Mouse (Mus musculus): ENCODE results near the gene Manbal. TPM values are rescaled to one million over a fixed set of nuclear protein-coding genes. Genes with fewer than 3 reads are reported as not detected.

The Manbal gene
- polyA plus RNA-seq, 1 experiment from 2014 or later = 47.8 TPM

DNA sequence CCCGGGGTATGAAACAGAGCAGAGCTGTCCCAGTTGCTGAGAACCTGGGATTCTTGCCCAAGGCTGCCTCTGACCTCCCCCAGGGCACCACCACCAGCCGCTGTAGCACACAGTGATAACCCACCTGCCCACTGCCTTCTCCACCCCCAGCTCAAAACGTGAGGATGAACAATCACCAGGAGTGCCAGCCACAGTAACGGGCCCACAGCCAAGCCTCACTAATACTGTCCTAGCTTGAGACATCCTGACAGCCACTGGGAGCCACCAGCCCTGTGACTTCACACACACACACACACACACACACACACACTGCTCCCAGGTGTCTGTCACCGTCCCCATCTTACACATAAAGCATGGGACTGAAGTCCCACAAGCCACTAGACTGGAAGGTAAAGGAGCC lies 28.0 kb downstream of the Manbal start:
- DNase-seq (no peak), ATAC-seq (ENCODE audit: low FRiP score, low TSS enrichment) (no peak)
- H3K4me2 ChIP-seq (ENCODE audit: low read length) = no peak overlapping the region
- no peak overlapping the region for H3K4me3 ChIP-seq (replicated peaks; ENCODE audit: low read depth, low read length)
- H3K27ac ChIP-seq (replicated peaks; ENCODE audit: low read depth, low read length) = 0 out of 2 replicates have a peak overlapping the region, but pooled peaks have one; percentile 3
- no peaks in the 10 kb centered on the region for H3K4me1 ChIP-seq (ENCODE audit: control insufficient read depth, insufficient read depth, low read length)
- no peak overlapping the region for H3K9ac ChIP-seq (replicated peaks; ENCODE audit: low read length)
- H3K9me3 ChIP-seq (ENCODE audit: control insufficient read depth, low read length) = peaks cover 3% of the 10 kb centered on the region; the same call in 1 of the 2 replicates
- WGBS = 65% methylated on average over 5 of the region's 5 CpGs
- peaks cover 37% of the 10 kb centered on the region for H3K36me3 ChIP-seq (ENCODE audit: control insufficient read depth, insufficient read depth, low read length)
- no peaks in the 10 kb centered on the region for H3K27me3 ChIP-seq (ENCODE audit: control insufficient read depth, insufficient read depth, low read length)

DNA sequence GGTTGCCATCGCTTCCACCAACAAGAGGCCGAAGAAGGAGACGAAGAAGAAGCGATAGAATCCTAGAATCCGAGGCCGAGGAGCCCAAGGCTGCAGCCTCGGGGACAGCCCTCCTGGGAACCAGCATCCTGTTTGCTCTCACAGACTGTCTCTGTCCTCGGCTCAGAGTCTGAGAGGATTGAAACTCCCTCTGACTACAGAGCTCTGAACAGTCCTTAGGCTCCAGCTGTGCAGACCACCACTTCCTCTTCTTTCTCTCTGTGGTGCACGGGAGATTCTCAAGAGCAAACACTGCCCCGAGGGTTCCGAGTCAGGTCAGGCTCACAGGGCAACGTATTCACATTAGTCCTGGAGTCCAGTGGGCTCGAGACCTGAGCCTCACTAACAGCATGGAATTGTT lies 28.6 kb downstream of the Manbal start:
- WGBS = 61% methylated on average over 13 of the region's 13 CpGs
- no peak overlapping the region for H3K9ac ChIP-seq (replicated peaks; ENCODE audit: low read length)
- H3K4me3 ChIP-seq (replicated peaks; ENCODE audit: low read depth, low read length) = no peak overlapping the region
- no peaks in the 10 kb centered on the region for H3K4me1 ChIP-seq (ENCODE audit: control insufficient read depth, insufficient read depth, low read length)
- ATAC-seq (ENCODE audit: low FRiP score, low TSS enrichment) (no peak), DNase-seq (no peak)
- H3K36me3 ChIP-seq (ENCODE audit: control insufficient read depth, insufficient read depth, low read length) = peaks cover 37% of the 10 kb centered on the region
- H3K27ac ChIP-seq (replicated peaks; ENCODE audit: low read depth, low read length) = peak overlapping the region; percentile 3; the same call in 1 of the 2 replicates
- no peak overlapping the region for H3K4me2 ChIP-seq (ENCODE audit: low read length)
- no peaks in the 10 kb centered on the region for H3K27me3 ChIP-seq (ENCODE audit: control insufficient read depth, insufficient read depth, low read length)
- peaks cover 3% of the 10 kb centered on the region; the same call in 1 of the 2 replicates for H3K9me3 ChIP-seq (ENCODE audit: control insufficient read depth, low read length)

DNA sequence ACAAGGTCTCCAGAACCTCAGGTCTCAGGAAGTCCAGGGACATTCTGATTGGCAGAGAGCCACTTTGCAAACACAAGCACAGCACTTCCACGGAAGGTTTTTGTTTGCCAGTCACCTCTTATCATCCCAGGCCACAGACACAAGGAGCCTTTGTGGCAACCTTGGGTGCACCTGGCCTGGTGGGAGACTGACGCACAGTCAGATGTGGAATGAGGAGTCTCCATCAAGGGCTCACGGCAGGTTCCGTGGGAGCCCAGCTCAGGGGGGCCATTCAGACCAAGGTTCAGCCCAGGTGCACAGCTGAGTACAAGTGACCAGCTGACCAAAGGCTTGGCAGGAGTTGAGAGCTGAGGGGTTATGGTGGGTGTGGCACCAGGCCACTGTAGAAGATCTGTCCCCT lies 30.0 kb downstream of the Manbal start:
- Histone ChIP-seq H3K4me2 (ENCODE audit: low read length) (no peak overlapping the region), H3K9ac (replicated peaks; ENCODE audit: low read length) (no peak overlapping the region), H3K27me3 (ENCODE audit: control insufficient read depth, insufficient read depth, low read length) (no peaks in the 10 kb centered on the region), H3K4me1 (ENCODE audit: control insufficient read depth, insufficient read depth, low read length) (no peaks in the 10 kb centered on the region), H3K9me3 (ENCODE audit: control insufficient read depth, low read length) (peaks cover 3% of the 10 kb centered on the region; the same call in 1 of the 2 replicates), H3K27ac (replicated peaks; ENCODE audit: low read depth, low read length) (no peak overlapping the region), H3K36me3 (ENCODE audit: control insufficient read depth, insufficient read depth, low read length) (peaks cover 32% of the 10 kb centered on the region), H3K4me3 (replicated peaks; ENCODE audit: low read depth, low read length) (no peak overlapping the region)
- 89% methylated on average over 4 of the region's 4 CpGs for WGBS
- DNase-seq = no peak
- ATAC-seq (ENCODE audit: low FRiP score, low TSS enrichment) = no peak

DNA sequence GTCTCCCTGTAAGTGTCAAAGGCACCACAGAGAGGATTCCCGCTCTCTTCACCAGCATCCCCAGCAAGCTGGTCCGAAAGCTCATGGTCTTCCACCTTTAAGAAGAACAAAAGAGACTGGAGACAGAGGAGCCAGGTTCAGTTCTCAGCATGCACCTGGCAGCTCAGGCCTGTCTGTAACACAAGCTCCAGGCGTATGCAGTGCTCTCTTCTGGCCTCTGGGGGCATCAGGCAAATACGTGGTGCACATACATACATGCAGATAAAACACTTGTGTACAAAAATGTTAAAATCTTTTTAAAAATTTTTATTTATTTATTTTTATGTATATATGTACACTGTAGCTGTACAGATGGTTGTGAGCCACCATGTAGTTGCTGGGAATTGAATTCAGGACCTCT lies 31.1 kb downstream of the Manbal start:
- ATAC-seq (ENCODE audit: low FRiP score, low TSS enrichment) (no peak), DNase-seq (no peak)
- Histone ChIP-seq H3K27ac (replicated peaks; ENCODE audit: low read depth, low read length) (no peak overlapping the region), H3K9ac (replicated peaks; ENCODE audit: low read length) (no peak overlapping the region), H3K27me3 (ENCODE audit: control insufficient read depth, insufficient read depth, low read length) (no peaks in the 10 kb centered on the region), H3K9me3 (ENCODE audit: control insufficient read depth, low read length) (peaks cover 3% of the 10 kb centered on the region; the same call in 1 of the 2 replicates), H3K4me3 (replicated peaks; ENCODE audit: low read depth, low read length) (no peak overlapping the region), H3K4me2 (ENCODE audit: low read length) (no peak overlapping the region), H3K4me1 (ENCODE audit: control insufficient read depth, insufficient read depth, low read length) (no peaks in the 10 kb centered on the region), H3K36me3 (ENCODE audit: control insufficient read depth, insufficient read depth, low read length) (peaks cover 32% of the 10 kb centered on the region)
- 98% methylated on average over 4 of the region's 4 CpGs for WGBS

DNA sequence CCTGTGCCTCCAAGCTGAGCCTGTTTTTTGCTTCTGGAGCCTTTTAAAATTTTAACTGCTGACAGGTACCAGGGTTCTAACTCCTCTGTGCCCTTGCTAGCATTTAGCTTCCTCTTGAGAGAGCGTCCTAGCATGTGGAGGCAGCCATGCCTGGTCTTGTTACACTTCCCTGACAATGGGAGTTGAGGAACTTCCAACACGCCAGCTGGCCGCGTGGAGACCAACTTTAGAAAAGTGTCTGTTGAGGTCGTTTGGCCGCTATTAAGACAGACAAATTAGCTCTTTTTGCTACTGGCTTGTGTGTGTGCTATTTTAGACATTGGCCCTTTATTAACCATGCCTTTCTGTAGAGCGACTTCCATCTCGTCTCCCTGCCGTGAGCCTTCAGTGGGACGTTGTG lies 32.4 kb downstream of the Manbal start:
- ATAC-seq (ENCODE audit: low FRiP score, low TSS enrichment) = no peak
- Histone ChIP-seq H3K4me2 (ENCODE audit: low read length) (no peak overlapping the region), H3K9ac (replicated peaks; ENCODE audit: low read length) (no peak overlapping the region), H3K4me1 (ENCODE audit: control insufficient read depth, insufficient read depth, low read length) (no peaks in the 10 kb centered on the region), H3K4me3 (replicated peaks; ENCODE audit: low read depth, low read length) (no peak overlapping the region), H3K27ac (replicated peaks; ENCODE audit: low read depth, low read length) (no peak overlapping the region), H3K27me3 (ENCODE audit: control insufficient read depth, insufficient read depth, low read length) (no peaks in the 10 kb centered on the region), H3K36me3 (ENCODE audit: control insufficient read depth, insufficient read depth, low read length) (peaks cover 32% of the 10 kb centered on the region), H3K9me3 (ENCODE audit: control insufficient read depth, low read length) (peaks cover 3% of the 10 kb centered on the region; the same call in 1 of the 2 replicates)
- 94% methylated on average over 10 of the region's 10 CpGs for WGBS
- no peak for DNase-seq

DNA sequence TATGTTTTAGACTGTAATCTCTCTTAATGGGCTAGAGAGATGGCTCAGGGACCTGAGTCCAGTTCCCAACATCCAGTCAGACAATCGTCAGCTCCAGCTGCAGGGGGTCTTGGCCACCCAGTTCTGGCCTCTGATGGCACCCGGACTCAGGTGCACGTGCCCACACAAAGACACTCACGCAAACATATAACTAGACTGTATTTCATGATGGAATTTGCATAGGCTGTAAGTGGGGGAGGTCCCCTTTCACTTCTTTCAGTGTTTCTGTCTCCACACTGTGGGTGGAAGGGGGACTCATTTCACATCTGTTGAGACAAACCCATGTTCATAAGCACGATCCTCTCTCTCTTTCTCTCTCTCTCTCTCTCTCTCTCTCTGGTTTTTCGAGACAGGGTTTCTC lies 33.1 kb downstream of the Manbal start:
- Histone ChIP-seq H3K36me3 (ENCODE audit: control insufficient read depth, insufficient read depth, low read length) (peaks cover 29% of the 10 kb centered on the region), H3K4me2 (ENCODE audit: low read length) (no peak overlapping the region)

DNA sequence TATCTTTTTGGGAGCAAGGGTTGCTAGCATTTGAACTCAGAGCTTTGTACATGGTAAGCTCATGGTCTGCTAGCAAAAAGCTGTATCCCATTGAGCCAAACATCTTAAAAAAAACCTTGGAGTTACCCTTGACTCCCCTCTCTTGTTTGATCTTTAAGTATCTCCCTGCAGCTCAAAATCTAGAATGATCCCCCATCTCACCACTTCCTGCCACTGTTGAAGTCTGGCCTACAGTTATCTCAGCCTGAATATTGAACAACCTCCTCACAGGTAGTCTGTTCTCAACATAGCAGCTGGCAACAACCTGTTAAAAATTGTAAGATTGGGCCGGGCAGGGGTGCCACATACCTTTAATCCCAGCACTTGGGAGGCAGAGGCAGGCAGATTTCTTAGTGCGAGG lies 33.9 kb downstream of the Manbal start:
- Histone ChIP-seq H3K36me3 (ENCODE audit: control insufficient read depth, insufficient read depth, low read length) (peaks cover 22% of the 10 kb centered on the region), H3K4me1 (ENCODE audit: control insufficient read depth, insufficient read depth, low read length) (no peaks in the 10 kb centered on the region), H3K9ac (replicated peaks; ENCODE audit: low read length) (no peak overlapping the region), H3K4me3 (replicated peaks; ENCODE audit: low read depth, low read length) (no peak overlapping the region), H3K9me3 (ENCODE audit: control insufficient read depth, low read length) (peaks cover 3% of the 10 kb centered on the region; the same call in 1 of the 2 replicates), H3K27me3 (ENCODE audit: control insufficient read depth, insufficient read depth, low read length) (no peaks in the 10 kb centered on the region), H3K27ac (replicated peaks; ENCODE audit: low read depth, low read length) (no peak overlapping the region), H3K4me2 (ENCODE audit: low read length) (no peak overlapping the region)
- ATAC-seq (ENCODE audit: low FRiP score, low TSS enrichment) (no peak), DNase-seq (no peak)
- WGBS = 98% methylated on average over 2 of the region's 2 CpGs

More for the DNA sequence above, 33.1 kb downstream of the Manbal start:
- 94% methylated on average over 6 of the region's 6 CpGs for WGBS
- Histone ChIP-seq H3K27ac (replicated peaks; ENCODE audit: low read depth, low read length) (no peak overlapping the region), H3K4me3 (replicated peaks; ENCODE audit: low read depth, low read length) (no peak overlapping the region), H3K27me3 (ENCODE audit: control insufficient read depth, insufficient read depth, low read length) (no peaks in the 10 kb centered on the region), H3K9me3 (ENCODE audit: control insufficient read depth, low read length) (peaks cover 3% of the 10 kb centered on the region; the same call in 1 of the 2 replicates), H3K4me1 (ENCODE audit: control insufficient read depth, insufficient read depth, low read length) (no peaks in the 10 kb centered on the region), H3K9ac (replicated peaks; ENCODE audit: low read length) (no peak overlapping the region)
- DNase-seq = no peak
- ATAC-seq (ENCODE audit: low FRiP score, low TSS enrichment) = no peak

DNA sequence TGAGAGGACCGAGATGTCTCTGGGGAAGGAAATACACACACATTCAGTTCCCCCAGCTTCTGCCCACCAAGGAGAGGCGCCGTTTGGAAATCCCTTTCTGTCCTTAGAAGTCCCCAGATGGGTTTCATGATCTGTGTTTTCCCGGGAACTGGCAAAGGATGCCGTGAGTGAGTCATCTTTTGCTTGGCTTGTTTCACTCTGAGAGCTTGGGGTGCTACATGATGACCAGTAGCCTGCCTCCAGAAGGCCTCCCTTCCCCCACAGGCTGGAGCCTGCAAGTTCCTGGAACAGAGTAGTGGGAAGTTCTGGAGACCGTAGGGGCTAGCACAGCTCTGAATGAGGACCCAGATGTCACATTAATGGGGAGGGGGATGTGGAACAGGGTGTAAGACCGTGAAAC lies 40.2 kb downstream of the Manbal start:
- Histone ChIP-seq H3K9me3 (ENCODE audit: control insufficient read depth, low read length) (no peaks in the 10 kb centered on the region), H3K4me3 (replicated peaks; ENCODE audit: low read depth, low read length) (no peak overlapping the region), H3K27me3 (ENCODE audit: control insufficient read depth, insufficient read depth, low read length) (no peaks in the 10 kb centered on the region), H3K4me1 (ENCODE audit: control insufficient read depth, insufficient read depth, low read length) (no peaks in the 10 kb centered on the region), H3K27ac (replicated peaks; ENCODE audit: low read depth, low read length) (no peak overlapping the region), H3K36me3 (ENCODE audit: control insufficient read depth, insufficient read depth, low read length) (no peaks in the 10 kb centered on the region), H3K4me2 (ENCODE audit: low read length) (no peak overlapping the region), H3K9ac (replicated peaks; ENCODE audit: low read length) (no peak overlapping the region)
- DNase-seq (no peak), ATAC-seq (ENCODE audit: low FRiP score, low TSS enrichment) (no peak)
- 87% methylated on average over 7 of the region's 7 CpGs for WGBS

DNA sequence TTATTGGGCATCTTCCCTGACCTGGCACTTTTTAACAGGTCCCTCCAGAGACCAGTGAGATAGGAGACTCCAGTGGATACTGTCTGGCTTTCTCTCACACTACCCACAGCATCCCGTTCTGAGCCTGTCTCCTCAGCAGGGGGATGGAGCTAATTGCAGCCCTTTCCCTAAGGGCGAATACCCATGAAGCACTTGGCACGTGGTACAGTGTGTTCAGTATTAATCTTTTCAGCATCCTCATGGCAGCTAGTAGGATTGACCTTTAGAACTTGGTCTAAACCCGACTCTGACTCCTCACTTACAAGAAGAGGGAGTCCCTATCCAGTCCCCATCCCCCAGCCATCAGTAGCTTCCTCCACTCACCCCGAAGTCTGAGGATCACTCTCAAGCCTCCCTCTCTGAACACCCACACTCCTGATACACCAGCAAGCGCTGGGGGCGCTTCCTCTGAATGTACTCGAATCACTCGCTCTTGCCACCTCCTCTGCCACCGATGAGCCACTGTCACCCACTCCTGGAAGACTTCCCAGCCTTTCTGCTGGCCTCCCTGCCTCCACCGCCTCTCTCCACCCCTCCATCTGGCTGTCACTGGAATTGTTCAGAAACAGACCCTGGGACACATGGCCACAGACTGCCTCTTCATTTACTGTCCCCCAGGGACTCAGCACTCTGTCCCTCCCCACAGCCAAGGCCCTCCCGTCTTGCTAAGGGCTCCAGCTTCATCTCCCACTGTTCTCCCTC lies 42.6 kb downstream of the Manbal start:
- H3K9me3 ChIP-seq (ENCODE audit: control insufficient read depth, low read length) = no peaks in the 10 kb centered on the region
- no peak for DNase-seq
- H3K4me1 ChIP-seq (ENCODE audit: control insufficient read depth, insufficient read depth, low read length) = no peaks in the 10 kb centered on the region
- H3K27me3 ChIP-seq (ENCODE audit: control insufficient read depth, insufficient read depth, low read length) = no peaks in the 10 kb centered on the region
- no peak overlapping the region for H3K9ac ChIP-seq (replicated peaks; ENCODE audit: low read length)
- H3K36me3 ChIP-seq (ENCODE audit: control insufficient read depth, insufficient read depth, low read length) = no peaks in the 10 kb centered on the region
- H3K4me2 ChIP-seq (ENCODE audit: low read length) = no peak overlapping the region
- no peak overlapping the region for H3K4me3 ChIP-seq (replicated peaks; ENCODE audit: low read depth, low read length)
- WGBS = 68% methylated on average over 12 of the region's 12 CpGs
- H3K27ac ChIP-seq (replicated peaks; ENCODE audit: low read depth, low read length) = no peak overlapping the region
- ATAC-seq (ENCODE audit: low FRiP score, low TSS enrichment) = no peak

Data from midbrain, embryonic 14.5 days (tissue).